Mouse (Mus musculus) bone marrow, adult 2 months (tissue): Measurements from ENCODE around the gene Rsph6a.

Experiments
- CTCF ChIP-seq: fragments of 200-500 bp; IDR thresholded peaks from 2 replicates; pipeline ENCODE4 v1.5.1; 2011; ENCODE audit warnings: low read length, control low read depth; ENCODE audit not compliant: control insufficient read depth, insufficient read depth
- POLR2A ChIP-seq: fragments of 200-500 bp; IDR thresholded peaks from 2 replicates; pipeline ENCODE4 v1.6.1; 2011; ENCODE audit warnings: low read depth, mild to moderate bottlenecking, control low read depth, low read length, borderline replicate concordance; ENCODE audit not compliant: control insufficient read depth

DNA sequence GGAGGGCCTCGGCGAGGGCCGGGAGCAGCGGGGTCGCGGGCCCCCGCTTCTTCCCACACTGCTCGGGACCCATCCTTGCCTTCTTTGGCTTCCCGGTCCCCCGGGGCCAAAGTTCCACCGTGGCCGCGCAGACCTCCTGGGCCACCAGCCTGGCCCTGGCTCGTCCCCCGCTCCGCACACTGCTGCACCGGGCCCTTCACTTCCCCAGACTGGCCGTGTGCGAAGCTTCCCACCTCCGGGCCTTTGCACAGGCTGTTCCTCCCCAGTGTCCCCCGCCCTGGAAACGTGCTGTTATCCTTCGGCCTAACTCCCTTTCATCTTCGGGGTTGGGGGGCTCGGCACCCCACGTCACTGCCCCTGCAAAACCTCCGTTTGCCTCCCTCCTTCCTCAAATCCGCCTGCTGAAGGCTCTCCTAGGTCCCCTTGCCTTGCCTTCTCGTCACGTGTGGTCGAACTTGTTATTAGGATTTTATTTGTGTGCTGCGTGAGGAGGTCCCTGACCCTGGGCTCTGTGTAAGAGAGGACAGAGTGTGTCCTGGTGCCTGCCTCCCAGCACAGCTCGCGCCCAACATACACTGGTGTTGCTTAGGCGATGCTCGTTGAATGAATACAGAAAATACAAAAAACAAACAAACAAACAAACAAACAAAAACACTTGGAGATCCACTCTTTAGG is 29.8 kb upstream of the Rsph6a start:
- TF ChIP-seq CTCF (no peak), POLR2A (peak; percentile 12; the same call in 1 of the 2 replicates)
